Mouse (Mus musculus): ENCODE measurements around the gene St5.

St5 gene

DNA sequence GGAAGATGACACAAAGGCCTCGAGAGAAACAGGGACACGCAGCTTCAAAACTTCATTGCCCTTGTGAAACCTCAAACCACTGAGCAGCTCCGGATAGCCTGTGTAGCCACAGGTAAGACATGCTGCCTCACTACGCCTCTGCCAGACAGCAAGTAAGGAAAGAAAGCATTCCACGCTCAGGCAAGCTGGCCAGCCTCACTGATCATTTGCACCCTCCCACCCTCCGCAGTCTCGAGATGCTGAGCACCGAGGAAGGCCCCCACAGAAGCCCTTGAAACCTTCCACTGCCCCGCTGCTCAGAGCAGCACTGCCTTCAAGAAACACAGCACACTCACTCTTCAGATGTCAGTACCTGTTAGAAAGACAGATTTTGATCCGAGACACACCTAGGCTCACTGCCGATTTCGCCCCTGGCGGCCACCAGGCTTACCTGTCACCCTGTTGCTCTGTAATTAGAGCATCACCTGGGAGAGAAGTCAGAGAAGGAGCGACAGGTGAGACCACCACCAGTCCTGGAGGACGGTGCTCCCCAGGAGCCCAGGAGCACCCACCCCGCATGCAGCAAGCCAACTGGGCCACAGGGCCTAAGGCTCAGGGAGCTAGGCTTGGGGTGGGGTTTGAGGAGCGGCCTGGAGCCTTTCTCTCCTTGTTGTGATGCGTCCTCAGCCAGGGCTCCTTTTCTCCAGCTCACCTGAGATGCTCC is 210.6 kb downstream of the St5 start:
- ChIA-PET CTCF (interaction anchor here in 3 of 4 experiments (0.6 to 1.8 kb wide), 7 partner anchors 9 to 354 kb away, joined by 3 to 5 read pairs (median 4); partner anchors contain the start of gene Rpl27a (in 1 of the 3)), POLR2A (interaction anchor here (0.9 to 5.4 kb wide), 21 partner anchors 8 to 451 kb away, joined by 3 to 57 read pairs (median 6); partner anchors contain the start of genes Rpl27a (in 3 of the 4) and Trim66 (in 2 of the 4))

DNA sequence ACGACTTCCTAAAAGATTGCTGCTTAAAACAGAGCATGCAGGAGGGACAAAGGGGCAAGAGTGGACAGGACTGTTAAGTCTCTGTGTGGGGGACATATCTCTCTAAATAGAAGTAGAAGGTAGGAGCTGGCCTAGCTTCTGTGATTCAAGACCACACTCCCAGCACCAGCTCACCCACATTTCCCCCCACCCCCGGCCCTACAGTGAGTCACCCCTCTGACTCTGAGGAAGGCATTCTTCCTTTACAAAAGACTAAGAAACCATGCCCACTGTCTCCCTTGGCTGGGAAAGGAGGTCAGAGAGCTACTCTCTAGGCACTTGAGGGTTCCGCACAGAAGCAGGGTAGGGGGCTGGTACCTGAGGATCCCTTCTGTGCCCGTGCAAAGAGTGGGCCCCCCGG is 219.2 kb downstream of the St5 start:
- ChIA-PET POLR2A (interaction anchor here in 3 of 4 experiments (0.7 to 12.0 kb wide), 9 partner anchors 9 to 41 kb away, joined by 3 to 58 read pairs (median 5); partner anchors contain the start of genes Rpl27a (in 3 of the 3) and Trim66 (in 2 of the 3)), CTCF (interaction anchor here in 2 of 4 experiments (0.5 to 1.7 kb wide), 3 partner anchors 8 to 256 kb away, joined by 3 to 6 read pairs (median 5); no protein-coding TSS in a partner anchor)

DNA sequence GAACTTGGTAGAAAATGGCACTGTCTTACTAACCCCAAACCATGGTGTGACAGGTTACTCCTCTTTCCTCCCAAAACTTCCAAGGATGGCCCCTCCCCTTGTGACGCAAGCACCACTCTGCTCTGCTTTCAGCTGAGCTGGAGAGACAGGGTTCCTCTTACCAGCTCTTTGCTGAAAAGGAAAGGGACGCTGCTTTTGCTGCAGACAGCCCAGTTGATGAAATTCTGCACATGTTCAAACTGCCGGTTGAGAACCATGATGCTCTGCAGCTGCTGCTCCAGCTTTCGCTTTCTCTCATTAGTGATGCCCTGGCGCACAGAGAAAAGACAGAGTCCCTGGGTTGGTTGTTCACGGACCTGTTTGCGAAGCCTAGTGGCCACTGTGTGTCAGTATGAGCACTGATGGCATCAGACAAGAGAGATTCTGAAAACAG is 222.6 kb downstream of the St5 start:
- ChIA-PET CTCF (interaction anchor here in 2 of 4 experiments (0.6 to 2.4 kb wide), 4 partner anchors 13 to 395 kb away, joined by 3 to 8 read pairs (median 4); no protein-coding TSS in a partner anchor), POLR2A (interaction anchor here in 3 of 4 experiments (0.5 to 12.0 kb wide), 11 partner anchors 8 to 171 kb away, joined by 3 to 58 read pairs (median 4); partner anchors contain the start of gene Rpl27a (in 3 of the 3))

DNA sequence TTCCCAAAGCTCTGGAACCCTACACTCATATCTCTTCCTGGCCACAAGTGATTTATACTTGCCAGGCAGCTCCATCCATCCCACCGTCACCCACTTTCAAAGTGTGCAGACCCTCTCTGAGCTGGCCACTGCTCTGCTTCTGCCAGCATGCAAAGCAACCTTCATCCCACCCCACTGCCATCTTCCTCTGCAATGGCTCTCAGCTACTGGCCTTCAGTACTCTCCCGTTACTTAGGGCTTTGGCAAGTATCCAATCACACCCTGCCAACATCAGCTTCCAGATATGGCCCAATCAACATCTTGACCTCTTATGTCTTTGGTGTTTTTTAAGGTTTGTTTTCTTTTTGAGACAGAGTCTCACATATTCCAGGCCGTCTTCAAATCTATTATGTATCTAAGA is 225.5 kb downstream of the St5 start:
- POLR2A ChIA-PET = interaction anchor here in 3 of 4 experiments (0.5 to 12.0 kb wide), 10 partner anchors 9 to 139 kb away, joined by 3 to 58 read pairs (median 4); partner anchors contain the start of gene Rpl27a (in 2 of the 3)
- CTCF ChIA-PET = no interaction called here
